Mouse (Mus musculus) CH12.LX (cell line): ENCODE data around the gene Arl8b. TPM values are rescaled to one million over a fixed set of nuclear protein-coding genes. Genes with fewer than 3 reads are reported as not detected.

ENCODE experiments used
- DNase-seq: peaks from one replicate; pipeline ENCODE4 v3.0.0-alpha.2; 2013; ENCODE audit errors: extremely low read depth
- H3K27ac ChIP-seq: 2 replicates; pipeline ENCODE4 v1.5.1; 2012; ENCODE audit warnings: low read depth, mild to moderate bottlenecking, control low read depth, moderate library complexity; ENCODE audit not compliant: insufficient read depth
- H3K27me3 ChIP-seq: replicated peaks from 2 replicates; pipeline ENCODE3; 2012; ENCODE audit warnings: inconsistent platforms
- H3K36me3 ChIP-seq, 2 experiments: replicated peaks in 1 of 2; 2 replicates each; pipeline versions ENCODE3 to v1.6.1; 2012; ENCODE audit warnings: inconsistent platforms in 1 of 2, low read length in 1 of 2, mild to moderate bottlenecking in 1 of 2, mixed read lengths in 1 of 2, moderate library complexity in 1 of 2; ENCODE audit not compliant: control insufficient read depth in 1 of 2, insufficient read depth in 1 of 2
- H3K4me1 ChIP-seq, 2 experiments: 2 replicates each; pipeline ENCODE4 v1.6.1; 2012; ENCODE audit warnings: inconsistent platforms in 1 of 2, moderate library complexity in 1 of 2; ENCODE audit not compliant: insufficient read depth in 2 of 2, control insufficient read depth in 1 of 2
- H3K4me2 ChIP-seq: 2 replicates; pipeline ENCODE4 v1.6.1; 2012; ENCODE audit warnings: low read depth, mild to moderate bottlenecking, control low read depth; ENCODE audit not compliant: poor library complexity, insufficient read depth, severe bottlenecking
- H3K4me3 ChIP-seq, 3 experiments: fragments of 150-350 bp in 1 of 3; sonication (generic) in 1 of 3; replicated peaks in 1 of 3; 2 replicates each; pipeline versions ENCODE3 to v1.5.1; 2011 to 2012; ENCODE audit warnings: low read depth in 2 of 3, low read length in 2 of 3, mild to moderate bottlenecking in 2 of 3, moderate library complexity in 2 of 3, control low read depth in 1 of 3, improper control_type of control experiment in 1 of 3, inconsistent platforms in 1 of 3, mixed read lengths in 1 of 3; ENCODE audit not compliant: poor library complexity in 1 of 3
- H3K79me2 ChIP-seq: replicated peaks from 2 replicates; pipeline ENCODE4 v1.6.1; 2012; ENCODE audit warnings: mild to moderate bottlenecking, moderate library complexity; ENCODE audit not compliant: control insufficient read depth, poor library complexity, insufficient read depth, severe bottlenecking; ENCODE audit errors: extremely low read depth
- H3K9ac ChIP-seq: 2 replicates; pipeline ENCODE4 v1.6.1; 2012; ENCODE audit warnings: low read depth, mild to moderate bottlenecking, control low read depth, moderate library complexity; ENCODE audit not compliant: insufficient read depth
- H3K9me3 ChIP-seq: replicated peaks from 2 replicates; pipeline ENCODE3; 2012; ENCODE audit warnings: low read length, inconsistent platforms, mixed read lengths
- BHLHE40 ChIP-seq: IDR thresholded peaks from 2 replicates; pipeline ENCODE4 v1.6.1; 2011; ENCODE audit warnings: mild to moderate bottlenecking, low read depth, low read length, improper control_type of control experiment
- CHD1 ChIP-seq: IDR thresholded peaks from 2 replicates; pipeline ENCODE4 v1.6.1; 2012; ENCODE audit warnings: low read depth, low read length, improper control_type of control experiment, inconsistent platforms
- ELF1 ChIP-seq: IDR thresholded peaks from 2 replicates; pipeline ENCODE4 v1.6.1; 2014; ENCODE audit warnings: low read depth, mild to moderate bottlenecking, inconsistent platforms, low read length, improper control_type of control experiment
- EP300 ChIP-seq: IDR thresholded peaks from 2 replicates; pipeline ENCODE4 v1.6.1; 2011; ENCODE audit warnings: low read length, improper control_type of control experiment
- ETS1 ChIP-seq: conservative IDR thresholded peaks from 2 replicates; pipeline ENCODE4 v1.6.1; 2012; ENCODE audit warnings: low read depth, mild to moderate bottlenecking, inconsistent platforms, low read length, improper control_type of control experiment, moderate library complexity
- GABPA ChIP-seq: IDR thresholded peaks from 2 replicates; pipeline ENCODE4 v1.6.1; 2012; ENCODE audit warnings: low read depth, low read length, improper control_type of control experiment, inconsistent platforms; ENCODE audit not compliant: insufficient replicate concordance
- IRF4 ChIP-seq: IDR thresholded peaks from 2 replicates; pipeline ENCODE4 v1.6.1; 2014; ENCODE audit warnings: low read depth, mild to moderate bottlenecking, inconsistent platforms, low read length, improper control_type of control experiment
- JUN ChIP-seq: IDR thresholded peaks from 2 replicates; pipeline ENCODE4 v1.6.1; 2011; ENCODE audit warnings: low read depth, mild to moderate bottlenecking, low read length, improper control_type of control experiment, moderate library complexity; ENCODE audit not compliant: insufficient read depth
- JUND ChIP-seq: conservative IDR thresholded peaks from 2 replicates; pipeline ENCODE4 v1.6.1; 2011; ENCODE audit warnings: low read depth, low read length, improper control_type of control experiment
- KAT2A ChIP-seq: IDR thresholded peaks from 2 replicates; pipeline ENCODE4 v1.6.1; 2012; ENCODE audit warnings: low read length, improper control_type of control experiment, inconsistent platforms; ENCODE audit not compliant: insufficient replicate concordance
- MAX ChIP-seq: IDR thresholded peaks from 2 replicates; pipeline ENCODE4 v1.6.1; 2011; ENCODE audit warnings: low read length, improper control_type of control experiment
- MAZ ChIP-seq: IDR thresholded peaks from 2 replicates; pipeline ENCODE4 v1.6.1; 2012; ENCODE audit warnings: low read depth, mild to moderate bottlenecking, inconsistent platforms, low read length, improper control_type of control experiment, moderate library complexity
- MEF2A ChIP-seq: IDR thresholded peaks from 2 replicates; pipeline ENCODE4 v1.6.1; 2014; ENCODE audit warnings: low read depth, mild to moderate bottlenecking, inconsistent platforms, low read length, improper control_type of control experiment, borderline replicate concordance
- MXI1 ChIP-seq: IDR thresholded peaks from 2 replicates; pipeline ENCODE4 v1.6.1; 2011; ENCODE audit warnings: mild to moderate bottlenecking, low read depth, low read length, improper control_type of control experiment
- MYC ChIP-seq: IDR thresholded peaks from 2 replicates; pipeline ENCODE4 v1.6.1; 2011; ENCODE audit warnings: low read depth, mild to moderate bottlenecking, improper control_type of control experiment, low read length
- NRF1 ChIP-seq: IDR thresholded peaks from 2 replicates; pipeline ENCODE4 v1.6.1; 2014; ENCODE audit warnings: low read depth, mild to moderate bottlenecking, inconsistent platforms, low read length, improper control_type of control experiment, moderate library complexity
- POLR2A ChIP-seq: IDR thresholded peaks from 2 replicates; pipeline ENCODE4 v1.6.1; 2011; ENCODE audit warnings: low read depth, mild to moderate bottlenecking, improper control_type of control experiment, low read length
- RAD21 ChIP-seq: IDR thresholded peaks from 2 replicates; pipeline ENCODE4 v1.6.1; 2011; ENCODE audit warnings: low read depth, mild to moderate bottlenecking, low read length, improper control_type of control experiment, moderate library complexity
- SMC3 ChIP-seq: IDR thresholded peaks from 2 replicates; pipeline ENCODE4 v1.6.1; 2011; ENCODE audit warnings: low read depth, low read length, improper control_type of control experiment
- TCF12 ChIP-seq: IDR thresholded peaks from 2 replicates; pipeline ENCODE4 v1.6.1; 2014; ENCODE audit warnings: low read depth, mild to moderate bottlenecking, inconsistent platforms, low read length, improper control_type of control experiment
- ZC3H11A ChIP-seq: IDR thresholded peaks from 2 replicates; pipeline ENCODE4 v1.6.1; 2012; ENCODE audit warnings: low read depth, mild to moderate bottlenecking, inconsistent platforms, low read length, improper control_type of control experiment
- ZKSCAN1 ChIP-seq: IDR thresholded peaks from 2 replicates; pipeline ENCODE4 v1.6.1; 2012; ENCODE audit warnings: low read depth, inconsistent platforms, low read length, improper control_type of control experiment, borderline replicate concordance
- ZMIZ1 ChIP-seq: IDR thresholded peaks from 2 replicates; pipeline ENCODE4 v1.6.1; 2012; ENCODE audit warnings: low read depth, mild to moderate bottlenecking, inconsistent platforms, low read length, improper control_type of control experiment
- dilution Hi-C: fragments of 300-500 bp; cut with MboI; formaldehyde crosslinking; loops from 2 replicates; pipeline ENCODE4 v1.14.3; 2020; ENCODE audit warnings: low sequenced_read_pairs; ENCODE audit not compliant: extremely low pct_unique_long_range_greater_than_20kb, extremely low pct_ligation_motif_present
- in situ Hi-C: fragments of 300-500 bp; cut with MboI; formaldehyde crosslinking; loops from 3 replicates; pipeline ENCODE4 v1.14.3; 2019; ENCODE audit warnings: low sequenced_read_pairs, low pct_ligation_motif_present, low pct_unique_long_range_greater_than_20kb, mixed read lengths
- polyA plus RNA-seq: library from polyadenylated mRNA; unstranded; fragments of >175 nt; gene quantifications from 2 replicates; pipeline ENCODE4 v1.2.1, GENCODE M21; 2012; ENCODE audit warnings: low read depth; ENCODE audit not compliant: insufficient read length
- total RNA-seq, 2 experiments: library from RNA; depleted of rRNA; stranded (reverse); fragments of 300-350 nt in 1 of 2; fragments of >200 nt in 1 of 2; gene quantifications; 2 replicates each; pipeline ENCODE4 v1.2.3; 2012 to 2014

Gene Arl8b
- total and polyA plus RNA-seq, 3 experiments: 47.8 to 170 (median 141) TPM

DNA sequence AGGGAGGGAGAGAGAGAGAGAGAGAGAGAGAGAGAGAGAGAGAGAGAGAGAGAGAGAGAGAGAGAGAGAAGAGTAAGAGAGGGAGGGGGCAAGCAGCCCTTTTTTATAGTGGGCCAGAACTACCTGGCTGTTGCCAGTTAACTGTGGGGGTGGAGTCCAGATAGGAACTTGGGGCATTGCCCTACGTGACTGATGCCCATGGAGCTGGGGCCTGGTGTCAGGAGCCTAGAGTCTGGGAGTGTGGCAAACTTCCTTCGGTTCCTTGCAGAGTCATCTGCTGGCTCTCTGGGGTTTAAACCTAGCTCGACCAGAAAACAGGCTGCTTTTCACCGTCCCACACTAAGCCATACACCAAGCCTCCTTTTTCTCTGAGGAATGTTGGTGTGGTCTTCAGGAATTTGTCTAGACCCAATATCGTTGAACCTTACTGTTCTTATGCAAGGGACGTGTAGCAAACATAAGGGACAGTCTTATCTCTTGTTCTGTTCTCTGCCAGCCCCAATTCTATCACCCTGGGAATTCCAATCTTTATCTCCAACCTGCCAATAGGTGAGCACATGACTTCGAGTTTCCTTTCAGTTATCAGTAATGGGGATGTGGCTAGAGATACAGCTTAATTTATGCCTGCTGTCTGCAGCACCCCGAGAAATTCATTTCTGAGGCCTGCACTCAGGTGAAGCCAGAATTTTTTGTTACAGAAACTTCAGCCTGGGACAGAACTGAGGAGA is 5.2 kb upstream of the Arl8b start:
- DNase-seq: no peak
- H3K27me3 ChIP-seq: no peaks in the 10 kb centered on the region
- no peak overlapping the region for H3K4me2 ChIP-seq
- no peaks in the 10 kb centered on the region for H3K9me3 ChIP-seq
- dilution Hi-C loops: no loop called here
- H3K36me3 ChIP-seq: no peaks in the 10 kb centered on the region
- H3K4me1 ChIP-seq: peaks cover 15 to 49% of the 10 kb centered on the region in 2 experiments
- no peak for TF ChIP-seq ELF1
- H3K4me3 ChIP-seq: no peak overlapping the region
- no peak overlapping the region for H3K9ac ChIP-seq
- H3K79me2 ChIP-seq: no peaks in the 10 kb centered on the region
- in situ Hi-C loops: no loop called here
- H3K27ac ChIP-seq: peak overlapping the region; percentile 51; the same call in 1 of the 2 replicates

DNA sequence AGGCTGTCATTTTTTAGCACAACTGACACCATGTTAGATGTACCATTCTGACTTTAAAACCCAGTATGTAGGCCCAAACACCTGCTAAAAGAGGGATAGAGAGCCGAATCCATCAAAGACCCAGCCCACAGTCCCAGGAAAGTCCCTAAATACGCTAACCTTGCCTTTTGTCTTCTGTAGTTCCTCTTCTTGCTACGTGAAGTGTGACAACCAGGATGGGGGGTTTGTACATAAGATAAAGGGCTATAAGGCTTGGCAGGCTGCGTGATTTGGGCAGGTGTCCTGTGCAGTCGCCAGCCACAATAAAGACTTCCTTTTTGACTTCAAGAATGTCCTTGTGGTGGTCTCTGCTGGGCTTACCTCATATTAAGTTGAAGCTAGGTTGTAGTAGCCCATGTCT is 4.5 kb upstream of the Arl8b start:
- Histone ChIP-seq H3K9ac (no peak overlapping the region), H3K79me2 (peaks cover 5% of the 10 kb centered on the region), H3K4me2 (no peak overlapping the region), H3K27ac (peak overlapping the region; percentile 51; the same call in 1 of the 2 replicates), H3K36me3 (no peaks in the 10 kb centered on the region), H3K4me1 (peaks cover 15 to 45% of the 10 kb centered on the region in 2 experiments), H3K4me3 (no peak overlapping the region), H3K9me3 (no peaks in the 10 kb centered on the region), H3K27me3 (no peaks in the 10 kb centered on the region)
- peak; percentile 72 for DNase-seq
- in situ Hi-C loops (no loop called here), dilution Hi-C loops (no loop called here)
- peak; percentile 4; the same call in 1 of the 2 replicates for TF ChIP-seq JUN
- TF ChIP-seq MEF2A: no peak
- TF ChIP-seq IRF4: peak; percentile 39; the same call in 1 of the 2 replicates
- TF ChIP-seq ZC3H11A: no peak
- peak; percentile 47; the same call in 1 of the 2 replicates for TF ChIP-seq TCF12
- TF ChIP-seq EP300: peak; percentile 74
- peak; percentile 33; the same call in 1 of the 2 replicates for TF ChIP-seq ETS1
- TF ChIP-seq BHLHE40: peak; percentile 55

DNA sequence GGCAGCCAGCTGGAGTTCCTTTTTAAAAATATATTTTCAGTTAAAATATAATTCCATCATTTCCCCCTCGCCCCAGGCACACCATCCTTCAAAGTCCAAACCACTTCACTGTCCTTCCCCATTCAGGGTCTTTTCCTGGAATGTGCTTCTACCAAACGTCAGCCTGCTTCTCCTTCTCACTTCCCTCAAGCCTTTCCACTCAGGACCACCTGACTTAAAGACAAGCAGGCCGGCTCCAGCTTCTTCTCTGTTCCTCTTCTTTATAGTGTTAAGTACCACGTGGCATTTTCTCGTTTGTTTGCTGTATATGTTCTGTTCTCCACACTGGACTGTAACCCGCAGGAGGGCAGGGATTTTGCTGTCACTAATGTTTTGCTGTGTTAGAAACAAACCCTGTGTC is 1.0 kb upstream of the Arl8b start:
- H3K4me2 ChIP-seq: peak overlapping the region; percentile 54
- peak overlapping the region; percentile 51; the same call in 1 of the 2 replicates for H3K9ac ChIP-seq
- peak overlapping the region; percentile 21; the same call in 1 of the 2 replicates for H3K27ac ChIP-seq
- H3K27me3 ChIP-seq: no peaks in the 10 kb centered on the region
- peak; percentile 77 for DNase-seq
- peaks cover 4 to 13% of the 10 kb centered on the region in 2 experiments for H3K36me3 ChIP-seq
- dilution Hi-C loops: no loop called here
- in situ Hi-C loops: loop anchor here (5.0 kb wide), 1 partner anchor 35 kb away; no protein-coding TSS in a partner anchor
- no peak overlapping the region for H3K4me3 ChIP-seq
- H3K4me1 ChIP-seq: peaks cover 15 to 64% of the 10 kb centered on the region in 2 experiments
- H3K79me2 ChIP-seq: peaks cover 39% of the 10 kb centered on the region
- H3K9me3 ChIP-seq: no peaks in the 10 kb centered on the region
- TF ChIP-seq MYC (peak; percentile 94), MAX (peak; percentile 97), TCF12 (peak; percentile 50; the same call in 1 of the 2 replicates), ZMIZ1 (no peak), CHD1 (peak; percentile 93; the same call in 1 of the 2 replicates), NRF1 (0 out of 2 replicates have a peak, but pooled peaks have one; percentile 8), RAD21 (no peak), MEF2A (peak; percentile 37; the same call in 1 of the 2 replicates), KAT2A (no peak), MAZ (no peak), MXI1 (peak; percentile 73), POLR2A (no peak; the same call in 1 of the 2 replicates), GABPA (no peak), BHLHE40 (0 out of 2 replicates have a peak, but pooled peaks have one; percentile 29), JUND (peak; percentile 42; the same call in 1 of the 2 replicates), ZKSCAN1 (no peak), SMC3 (no peak)
